Mouse (Mus musculus) lung, adult 18-20 months (tissue): ENCODE results near the gene Gm20425.
A peak's percentile ranks its signal among the peaks of the same experiment; 100 is the strongest.

Experiments used
- DNase-seq, 2 experiments: peaks; one replicate each; pipeline ENCODE4 v3.0.0; 2022; ENCODE audit warnings: mixed read lengths in 2 of 2

Gm20425 gene

GRCm38 (mm10) chr9:103230151-103230951 lies at the start of gene Gm20425, which contains the start of gene Trf:
Gm20425 (minus strand) TSS chr9:103230307.
Trf (minus strand) TSS chr9:103230444.
- peak; percentile 86 to 87 for DNase-seq

- DNase-seq, result no peak
These were observed 46.8 kb upstream of the Gm20425 start for GRCm38 (mm10) chr9:103276876-103277275.

GRCm38 (mm10) chr9:103275676-103276075 lies 45.6 kb upstream of the Gm20425 start:
- no peak for DNase-seq

- DNase-seq, result no peak
These were observed 44.7 kb upstream of the Gm20425 start for GRCm38 (mm10) chr9:103274819-103275218.

- no peak for DNase-seq
These were observed 41.0 kb upstream of the Gm20425 start for GRCm38 (mm10) chr9:103271104-103271503.

GRCm38 (mm10) chr9:103265778-103266177 lies 35.7 kb upstream of the Gm20425 start:
- DNase-seq, result no peak

- no peak for DNase-seq
These were observed 22.8 kb upstream of the Gm20425 start for GRCm38 (mm10) chr9:103252906-103253305.

GRCm38 (mm10) chr9:103248618-103249017 lies 18.5 kb upstream of the Gm20425 start:
- no peak for DNase-seq

GRCm38 (mm10) chr9:103246526-103247168 lies 16.5 kb upstream of the Gm20425 start:
- no peak for DNase-seq

- no peak for DNase-seq
These were observed 13.5 kb upstream of the Gm20425 start for GRCm38 (mm10) chr9:103243640-103244039.

- no peak for DNase-seq
These were observed 11.1 kb upstream of the Gm20425 start for GRCm38 (mm10) chr9:103241206-103241605.

- DNase-seq, result no peak
These were observed 9.4 kb upstream of the Gm20425 start for GRCm38 (mm10) chr9:103239471-103239870.

- peak; percentile 64 to 65 for DNase-seq
These were observed 4.6 kb upstream of the Gm20425 start for GRCm38 (mm10) chr9:103234565-103235165.

- peak; percentile 38 to 62 for DNase-seq
These were observed 4.0 kb upstream of the Gm20425 start for GRCm38 (mm10) chr9:103234059-103234458.

GRCm38 (mm10) chr9:103233006-103233395 lies 2.9 kb upstream of the Gm20425 start:
- no peak for DNase-seq

GRCm38 (mm10) chr9:103232232-103233005 lies 2.3 kb upstream of the Gm20425 start:
- DNase-seq, result no peak

GRCm38 (mm10) chr9:103229037-103229867 lies 855 bp downstream of the Gm20425 start:
- DNase-seq, result no peak

GRCm38 (mm10) chr9:103228370-103229003 lies 1.6 kb downstream of the Gm20425 start:
- DNase-seq, result no peak

- no peak for DNase-seq
These were observed 2.3 kb downstream of the Gm20425 start for GRCm38 (mm10) chr9:103227760-103228159.

- DNase-seq, result peak; percentile 35 to 40
These were observed 3.3 kb downstream of the Gm20425 start for GRCm38 (mm10) chr9:103226806-103227205.

- DNase-seq, result peak in 1 of 2 experiments; percentile 28
These were observed 4.6 kb downstream of the Gm20425 start for GRCm38 (mm10) chr9:103225464-103225863.
